Mouse (Mus musculus) heart, postnatal 0 days (tissue): Measurements from ENCODE around the gene Soat1.

Experiments used
- CTCF ChIP-seq: IDR thresholded peaks from 2 replicates; pipeline ENCODE4 v1.5.1; 2016; ENCODE audit warnings: antibody characterized with exemption, control low read depth, low read depth
- EP300 ChIP-seq: IDR thresholded peaks from 2 replicates; pipeline ENCODE4 v1.6.1; 2016; ENCODE audit warnings: antibody characterized with exemption, low read depth

DNA sequence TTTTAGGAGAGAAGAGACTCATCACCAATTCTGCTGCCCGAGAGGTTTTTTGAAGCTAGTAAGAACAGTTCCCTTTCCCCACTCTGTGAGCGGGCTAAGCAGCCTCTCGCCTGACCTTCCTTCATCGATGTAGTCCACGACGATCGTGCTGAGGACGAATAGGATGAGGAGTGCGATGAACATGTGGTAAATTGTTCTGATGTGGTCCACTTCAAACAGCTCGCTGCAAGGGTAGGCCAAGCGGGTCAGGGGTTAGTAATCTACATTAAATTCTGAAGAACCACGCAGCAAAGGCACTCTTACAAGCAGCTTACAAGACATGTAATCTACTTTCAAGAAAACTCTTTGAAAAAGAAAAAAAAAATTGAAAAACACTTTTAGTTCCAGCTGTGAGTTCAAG, 31.9 kb downstream of the Soat1 start:
- no peak for TF ChIP-seq EP300
- no peak for TF ChIP-seq CTCF
